Mouse (Mus musculus) forebrain, embryonic 11.5 days (tissue): ENCODE results near the gene Osbpl7. TPM values are rescaled to one million over a fixed set of nuclear protein-coding genes. Genes with fewer than 3 reads are reported as not detected.
A peak's percentile ranks its signal among the peaks of the same experiment; 100 is the strongest.

Experiments used
- ATAC-seq: fragments of 200-750 bp; cut with Nextera tagmentation; replicated peaks from 2 replicates; pipeline ENCODE4 v1.8.0; 2017; ENCODE audit warnings: moderate TSS enrichment; ENCODE audit not compliant: low FRiP score
- DNase-seq: peaks from one replicate; pipeline ENCODE4 v3.0.0-alpha.2; 2017; ENCODE audit warnings: low spot score
- H3K27ac ChIP-seq: fragments of 300-500 bp; sonication (generic); 2 replicates; pipeline ENCODE4 v1.5.1; 2014; ENCODE audit warnings: low read depth, low read length
- H3K27me3 ChIP-seq: fragments of 300-500 bp; sonication (generic); 2 replicates; pipeline ENCODE4 v1.6.1; 2014; ENCODE audit warnings: mild to moderate bottlenecking, low read length, mixed read lengths; ENCODE audit not compliant: control insufficient read depth, insufficient read depth
- H3K36me3 ChIP-seq: fragments of 300-500 bp; sonication (generic); 2 replicates; pipeline ENCODE4 v1.6.1; 2014; ENCODE audit warnings: mild to moderate bottlenecking, low read length, moderate library complexity, mixed read lengths; ENCODE audit not compliant: control insufficient read depth, insufficient read depth
- H3K4me1 ChIP-seq: fragments of 300-500 bp; sonication (generic); replicated peaks from 2 replicates; pipeline ENCODE4 v1.6.1; 2014; ENCODE audit warnings: low read length, mixed read lengths; ENCODE audit not compliant: control insufficient read depth, insufficient read depth
- H3K4me2 ChIP-seq: fragments of 300-500 bp; sonication (generic); 2 replicates; pipeline ENCODE4 v1.6.1; 2014; ENCODE audit warnings: low read depth, mild to moderate bottlenecking, low read length, moderate library complexity, mixed read lengths; ENCODE audit not compliant: severe bottlenecking
- H3K4me3 ChIP-seq: fragments of 300-500 bp; sonication (generic); 2 replicates; pipeline ENCODE4 v1.5.1; 2014; ENCODE audit warnings: low read depth, low read length
- H3K9ac ChIP-seq: fragments of 300-500 bp; sonication (generic); 2 replicates; pipeline ENCODE4 v1.6.1; 2014; ENCODE audit warnings: low read length
- H3K9me3 ChIP-seq: fragments of 300-500 bp; sonication (generic); 2 replicates; pipeline ENCODE4 v1.6.1; 2016; ENCODE audit warnings: low read length, mixed read lengths; ENCODE audit not compliant: control insufficient read depth
- WGBS: fragments of 180-500 bp; shearing (Covaris S2); extraction: QIAGEN DNeasy Blood & Tissue Kit; methylation state at CpG from one replicate; pipeline ENCODE4 v1.1.7; 2014; 5-methylcytosine and 5-hydroxymethylcytosine counted together
- polyA plus RNA-seq: library from polyadenylated mRNA; unstranded; fragments of >200 nt; fragmentation: Nextera tagmentation; extraction: Ambion mirVana; gene quantifications from 2 replicates; pipeline ENCODE4 v1.2.1, GENCODE M21; 2014

The Osbpl7 gene
- polyA plus RNA-seq, 1 experiment from 2014 or later: 7.7 TPM

DNA sequence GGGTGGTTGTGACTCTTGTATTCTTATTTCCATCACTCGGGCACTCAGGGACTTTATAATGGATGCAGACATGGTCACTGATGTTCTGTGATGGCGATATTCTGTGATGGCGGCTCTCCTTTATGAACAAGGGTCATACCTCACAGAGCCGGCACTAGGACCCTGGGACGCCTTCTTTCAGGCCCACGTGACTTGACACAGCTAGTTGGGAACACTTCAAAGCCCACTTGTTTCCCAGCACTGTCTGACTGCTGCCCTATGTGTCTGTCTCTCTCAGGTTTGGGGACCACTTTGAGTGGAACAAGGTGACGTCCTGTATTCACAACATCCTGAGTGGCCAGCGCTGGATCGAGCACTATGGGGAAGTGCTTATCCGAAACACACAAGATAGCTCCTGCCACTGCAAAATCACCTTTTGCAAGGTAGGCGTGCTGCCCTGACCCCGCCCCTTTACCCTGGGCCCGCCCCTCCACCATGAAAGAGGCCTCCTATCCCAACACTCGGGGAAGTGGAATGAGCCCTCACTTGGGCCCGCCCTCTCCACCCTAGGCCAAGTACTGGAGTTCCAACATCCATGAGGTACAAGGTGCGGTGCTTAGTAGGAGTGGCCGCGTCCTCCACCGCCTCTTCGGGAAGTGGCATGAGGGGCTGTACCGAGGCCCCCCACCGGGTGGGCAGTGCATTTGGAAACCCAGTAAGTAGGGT, 16.4 kb downstream of the Osbpl7 start:
- H3K27ac ChIP-seq: no peak overlapping the region
- no peaks in the 10 kb centered on the region for H3K27me3 ChIP-seq
- DNase-seq: no peak
- H3K9ac ChIP-seq: no peak overlapping the region
- no peaks in the 10 kb centered on the region for H3K36me3 ChIP-seq
- H3K4me1 ChIP-seq: peaks cover 4% of the 10 kb centered on the region; the same call in 1 of the 2 replicates
- no peak overlapping the region for H3K4me3 ChIP-seq
- no peaks in the 10 kb centered on the region for H3K9me3 ChIP-seq
- WGBS: 47% methylated on average over 22 of the region's 22 CpGs
- no peak for ATAC-seq
- H3K4me2 ChIP-seq: no peak overlapping the region

DNA sequence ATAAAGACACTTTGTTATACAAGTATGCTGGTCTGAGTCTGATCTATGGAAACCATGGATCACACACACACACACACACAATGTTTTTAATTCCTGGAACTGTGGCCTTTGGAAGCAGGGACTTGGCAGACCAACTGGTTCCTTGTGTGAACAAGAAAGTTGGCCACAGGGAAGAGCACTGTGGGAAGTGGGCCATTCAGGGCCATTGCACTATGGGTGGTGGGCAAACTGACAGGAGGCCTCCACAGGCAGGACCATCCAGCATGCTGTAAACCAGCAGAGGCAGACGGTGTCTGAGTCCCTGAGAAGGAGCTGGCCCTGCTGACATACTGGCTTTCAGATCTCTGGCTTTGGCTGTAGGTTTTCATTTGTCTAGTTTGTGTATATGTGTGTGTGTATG, 18.9 kb downstream of the Osbpl7 start:
- Histone ChIP-seq H3K4me2 (no peak overlapping the region), H3K9ac (no peak overlapping the region), H3K27me3 (no peaks in the 10 kb centered on the region), H3K4me3 (no peak overlapping the region), H3K27ac (no peak overlapping the region), H3K36me3 (no peaks in the 10 kb centered on the region), H3K4me1 (no peaks in the 10 kb centered on the region), H3K9me3 (no peaks in the 10 kb centered on the region)
- DNase-seq (no peak), ATAC-seq (no peak)
- 76% methylated on average over 1 of the region's 1 CpGs for WGBS

DNA sequence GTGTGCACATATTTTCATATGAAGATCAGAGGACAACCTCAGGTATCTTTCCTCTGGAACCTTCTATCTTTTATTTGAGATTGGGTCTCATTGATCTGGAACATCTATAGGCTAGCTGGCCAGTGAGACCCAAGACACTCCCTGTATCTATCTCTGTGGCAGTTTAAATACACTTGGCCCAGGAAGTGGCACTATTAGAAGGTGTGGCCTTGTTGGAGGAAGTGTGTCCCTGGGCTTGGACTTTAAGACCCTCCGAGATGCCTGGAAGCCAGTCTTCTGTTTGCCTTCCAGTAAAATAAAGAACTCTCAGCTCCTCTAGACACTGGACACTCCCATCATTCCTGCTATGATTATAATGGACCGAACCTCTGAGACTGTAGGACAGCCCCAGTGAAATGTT, 19.3 kb downstream of the Osbpl7 start:
- H3K27me3 ChIP-seq: no peaks in the 10 kb centered on the region
- WGBS: 92% methylated on average over 2 of the region's 2 CpGs
- no peaks in the 10 kb centered on the region for H3K4me1 ChIP-seq
- no peaks in the 10 kb centered on the region for H3K36me3 ChIP-seq
- no peak overlapping the region for H3K4me2 ChIP-seq
- H3K27ac ChIP-seq: no peak overlapping the region
- ATAC-seq: no peak
- H3K4me3 ChIP-seq: no peak overlapping the region
- H3K9me3 ChIP-seq: no peaks in the 10 kb centered on the region
- no peak overlapping the region for H3K9ac ChIP-seq
- no peak for DNase-seq

DNA sequence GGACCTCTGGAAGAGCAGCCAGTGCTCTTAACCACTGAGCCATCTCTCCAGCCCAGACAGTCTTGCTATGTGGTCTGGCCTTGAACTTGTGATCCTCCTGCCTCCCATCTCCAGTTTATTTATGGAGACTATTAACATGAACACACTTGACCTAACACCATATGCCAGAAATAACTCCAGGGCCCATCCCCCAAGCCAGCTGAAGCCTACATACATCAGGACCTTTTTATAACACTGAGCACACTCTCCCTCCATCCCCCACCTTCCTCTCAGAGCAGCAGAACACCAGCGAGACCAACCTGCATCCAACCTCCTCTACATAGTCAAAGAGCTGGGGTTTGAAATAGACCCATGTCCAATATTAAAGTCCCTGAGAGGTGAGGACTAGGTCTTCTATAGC, 20.7 kb downstream of the Osbpl7 start:
- DNase-seq (no peak), ATAC-seq (no peak)
- Histone ChIP-seq H3K4me1 (no peaks in the 10 kb centered on the region), H3K9me3 (no peaks in the 10 kb centered on the region), H3K4me2 (no peak overlapping the region), H3K27ac (no peak overlapping the region), H3K4me3 (no peak overlapping the region), H3K36me3 (no peaks in the 10 kb centered on the region), H3K27me3 (no peaks in the 10 kb centered on the region), H3K9ac (no peak overlapping the region)
- WGBS: 72% methylated on average over 1 of the region's 1 CpGs

DNA sequence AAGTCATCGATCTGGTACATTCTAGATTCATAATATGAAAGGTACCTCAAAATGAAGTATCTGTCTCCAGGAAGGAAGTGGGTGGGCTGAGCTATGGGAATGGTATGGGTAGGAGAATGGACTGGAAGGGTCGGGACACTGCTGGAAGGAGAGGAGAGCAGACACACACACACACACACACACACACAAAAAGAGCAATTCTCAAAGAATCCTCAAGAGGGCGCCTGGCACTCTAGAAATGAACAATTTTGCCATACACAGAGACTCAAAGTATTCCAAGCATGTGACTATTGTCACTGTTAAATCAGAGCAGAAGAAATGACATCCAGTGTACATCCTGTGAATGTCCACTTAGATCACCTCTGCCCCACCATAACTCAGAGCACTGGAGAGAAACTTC, 22.1 kb downstream of the Osbpl7 start:
- no peaks in the 10 kb centered on the region for H3K36me3 ChIP-seq
- H3K9ac ChIP-seq: no peak overlapping the region
- DNase-seq (peak; percentile 73), ATAC-seq (no peak)
- no peak overlapping the region for H3K4me3 ChIP-seq
- H3K27me3 ChIP-seq: no peaks in the 10 kb centered on the region
- H3K4me1 ChIP-seq: no peaks in the 10 kb centered on the region
- H3K4me2 ChIP-seq: no peak overlapping the region
- H3K27ac ChIP-seq: no peak overlapping the region
- WGBS: 34% methylated on average over 3 of the region's 3 CpGs
- H3K9me3 ChIP-seq: no peaks in the 10 kb centered on the region

DNA sequence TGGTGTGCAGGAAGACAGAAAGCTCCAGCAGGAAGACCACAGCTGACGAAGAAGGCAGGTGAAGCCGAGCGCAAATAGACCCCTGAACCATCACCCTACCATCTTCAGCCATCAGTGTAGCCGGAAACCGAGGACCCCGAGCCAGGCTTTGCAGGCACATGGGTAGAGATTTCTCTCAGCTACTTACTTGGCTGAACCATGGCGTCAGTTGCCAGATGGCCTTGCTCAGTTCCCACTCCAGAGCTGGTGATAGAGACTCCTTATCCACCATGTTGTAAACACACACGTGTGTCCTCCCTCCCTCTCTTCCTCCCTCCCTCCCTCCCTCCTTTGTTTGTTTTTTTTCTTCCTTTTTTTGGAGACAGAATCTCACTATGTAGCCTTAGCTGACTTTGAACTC, 23.8 kb downstream of the Osbpl7 start:
- Histone ChIP-seq H3K9ac (no peak overlapping the region), H3K9me3 (no peaks in the 10 kb centered on the region), H3K4me2 (no peak overlapping the region), H3K36me3 (no peaks in the 10 kb centered on the region), H3K27me3 (no peaks in the 10 kb centered on the region), H3K4me3 (no peak overlapping the region), H3K4me1 (no peaks in the 10 kb centered on the region), H3K27ac (no peak overlapping the region)
- no peak for ATAC-seq
- DNase-seq: no peak
- WGBS: 79% methylated on average over 8 of the region's 8 CpGs

DNA sequence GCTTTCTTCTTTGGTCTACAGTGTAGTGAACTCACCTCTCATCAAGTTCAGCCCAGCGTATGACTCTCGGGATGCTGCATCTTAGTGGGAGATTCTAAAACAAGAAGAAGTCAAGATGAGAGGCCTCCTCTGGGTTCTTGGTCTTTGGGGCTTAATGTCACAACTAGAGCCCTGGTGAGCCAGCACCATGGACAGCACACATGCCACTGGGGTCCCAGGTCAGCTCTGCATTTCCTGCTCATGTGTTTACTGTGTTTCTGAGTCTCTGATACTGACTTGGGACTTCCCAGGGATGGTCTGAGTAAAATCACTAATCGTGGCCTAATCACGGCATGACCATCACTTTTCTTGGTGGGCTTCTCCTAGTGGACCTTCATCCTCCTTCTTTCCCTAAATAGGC, 28.3 kb downstream of the Osbpl7 start:
- H3K4me2 ChIP-seq: no peak overlapping the region
- DNase-seq (no peak), ATAC-seq (no peak)
- no peaks in the 10 kb centered on the region for H3K4me1 ChIP-seq
- 54% methylated on average over 4 of the region's 4 CpGs for WGBS
- no peak overlapping the region for H3K9ac ChIP-seq
- H3K27ac ChIP-seq: no peak overlapping the region
- no peak overlapping the region for H3K4me3 ChIP-seq
- no peaks in the 10 kb centered on the region for H3K36me3 ChIP-seq
- no peaks in the 10 kb centered on the region for H3K9me3 ChIP-seq
- no peaks in the 10 kb centered on the region; the same call in 1 of the 2 replicates for H3K27me3 ChIP-seq

DNA sequence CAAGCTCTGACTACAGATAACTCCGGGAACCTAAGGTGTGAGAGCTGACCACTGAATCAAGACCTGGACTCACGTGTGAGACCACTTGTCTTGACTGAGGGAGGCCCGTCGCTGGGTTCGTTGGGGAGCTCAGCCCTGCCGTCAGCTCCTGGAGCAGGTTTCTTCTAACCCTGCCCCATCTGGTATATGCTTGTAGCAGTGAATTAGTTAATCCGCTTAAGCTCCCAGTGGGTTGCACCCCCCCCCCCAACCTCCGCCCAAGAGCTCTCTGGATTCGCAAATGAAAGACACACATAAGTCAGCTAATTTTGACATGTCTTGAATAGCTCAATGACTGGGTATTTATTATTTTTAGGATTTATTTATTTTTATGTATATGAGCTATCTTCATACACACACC, 29.9 kb downstream of the Osbpl7 start:
- Histone ChIP-seq H3K36me3 (no peaks in the 10 kb centered on the region), H3K27ac (no peak overlapping the region), H3K4me1 (no peaks in the 10 kb centered on the region), H3K9ac (no peak overlapping the region), H3K4me2 (no peak overlapping the region), H3K4me3 (no peak overlapping the region), H3K9me3 (no peaks in the 10 kb centered on the region), H3K27me3 (no peaks in the 10 kb centered on the region; the same call in 1 of the 2 replicates)
- ATAC-seq: no peak
- 10% methylated on average over 9 of the region's 9 CpGs for WGBS
- DNase-seq: no peak

DNA sequence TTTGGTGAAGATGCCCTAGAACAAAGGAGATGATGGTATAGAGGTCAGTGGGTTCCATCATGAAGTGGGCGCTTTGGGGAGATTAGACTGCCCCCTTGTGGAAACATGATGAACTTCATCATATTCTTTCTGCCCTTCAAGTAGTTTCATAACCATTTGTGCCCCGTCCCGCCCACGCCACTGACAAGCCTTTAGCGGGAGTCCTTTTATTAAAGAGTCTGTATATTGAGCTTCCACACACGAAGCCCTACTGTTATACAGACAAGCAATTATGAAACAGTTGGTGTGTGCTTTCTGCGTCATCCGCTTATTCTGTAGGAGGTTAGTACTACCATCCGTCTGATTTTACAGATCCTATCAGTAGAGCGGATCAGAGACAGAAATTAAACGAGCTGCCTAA, 32.5 kb downstream of the Osbpl7 start:
- Histone ChIP-seq H3K4me2 (no peak overlapping the region), H3K9ac (no peak overlapping the region), H3K4me3 (no peak overlapping the region), H3K27ac (no peak overlapping the region), H3K36me3 (no peaks in the 10 kb centered on the region), H3K9me3 (no peaks in the 10 kb centered on the region), H3K27me3 (no peaks in the 10 kb centered on the region; the same call in 1 of the 2 replicates), H3K4me1 (no peaks in the 10 kb centered on the region)
- DNase-seq (no peak), ATAC-seq (no peak)
- WGBS: 53% methylated on average over 11 of the region's 11 CpGs
